Mouse (Mus musculus): ENCODE results near the gene Bicc1.

GRCm38 (mm10) chr10:71201512-71201911 is 42.0 kb upstream of the Bicc1 start:
- no peak for TF ChIP-seq CTCF (IDR thresholded peaks at IDR 0.05; ENCODE audit: low read depth, low read length)
- TF ChIP-seq GATA1 (IDR thresholded peaks at IDR 0.05; ENCODE audit: borderline replicate concordance, low read length), result no peak
- TF ChIP-seq TAL1 (conservative IDR thresholded peaks at IDR 0.05; ENCODE audit: low read depth, low read length), result no peak
- no peak for TF ChIP-seq GATA2 (IDR thresholded peaks at IDR 0.05; ENCODE audit: borderline replicate concordance, low read depth, low read length)

Data from G1E (cell line).